Mouse (Mus musculus): Measurements from ENCODE around the gene Olfr1205. TPM values are rescaled to one million over a fixed set of nuclear protein-coding genes. Genes with fewer than 3 reads are reported as not detected.

Olfr1205 gene
- not detected in 2 replicates for polyA plus RNA-seq (2015; fragmentation: Nextera tagmentation; extraction: Ambion mirVana)

GRCm38 (mm10) chr2:88829437-88829836 lies at the start of gene Olfr1205:
Olfr1205 (plus strand) TSS chr2:88829737.
- Histone ChIP-seq H3K4me3 (ENCODE audit: low read length) (no peak within 1 kb of the TSS), H3K4me2 (ENCODE audit: low read depth, low read length) (no peak within 1 kb of the TSS), H3K4me1 (ENCODE audit: control insufficient read depth, insufficient read depth, low read length) (no peaks in the 10 kb centered on the region), H3K9me3 (replicated peaks; ENCODE audit: control insufficient read depth, low read length) (no peaks in the 10 kb centered on the region), H3K9ac (ENCODE audit: low read length) (no peak within 1 kb of the TSS), H3K27ac (ENCODE audit: low read length) (no peak within 1 kb of the TSS), H3K27me3 (ENCODE audit: control insufficient read depth, insufficient read depth, low read length) (no peaks in the 10 kb centered on the region), H3K36me3 (ENCODE audit: control insufficient read depth, insufficient read depth) (no peaks in the 10 kb centered on the region)
- WGBS: 76% methylated on average over 2 of the region's 2 CpGs
- ATAC-seq (replicated peaks; ENCODE audit: extremely low read depth, insufficient read depth, low FRiP score): no peak

- H3K9ac ChIP-seq (ENCODE audit: low read length): no peak within 1 kb of the TSS
- no peak within 1 kb of the TSS for H3K4me2 ChIP-seq (ENCODE audit: low read depth, low read length)
- no peak within 1 kb of the TSS for H3K27ac ChIP-seq (ENCODE audit: low read length)
- no peak within 1 kb of the TSS for H3K4me3 ChIP-seq (ENCODE audit: low read length)
- ATAC-seq (replicated peaks; ENCODE audit: extremely low read depth, insufficient read depth, low FRiP score): no peak
- no peaks in the 10 kb centered on the region for H3K27me3 ChIP-seq (ENCODE audit: control insufficient read depth, insufficient read depth, low read length)
- no peaks in the 10 kb centered on the region for H3K9me3 ChIP-seq (replicated peaks; ENCODE audit: control insufficient read depth, low read length)
- 76% methylated on average over 6 of the region's 6 CpGs for WGBS
- H3K36me3 ChIP-seq (ENCODE audit: control insufficient read depth, insufficient read depth): no peaks in the 10 kb centered on the region
- no peaks in the 10 kb centered on the region for H3K4me1 ChIP-seq (ENCODE audit: control insufficient read depth, insufficient read depth, low read length)
Measured at GRCm38 (mm10) chr2:88792736-88793135, 36.8 kb upstream of the Olfr1205 start, which contains the start of gene Olfr1201. Olfr1201 (plus strand) TSS chr2:88793036.

GRCm38 (mm10) chr2:88814196-88814595 lies 15.3 kb upstream of the Olfr1205 start, which contains the start of gene Olfr1202:
Olfr1202 (plus strand) TSS chr2:88814496.
- no peak within 1 kb of the TSS for H3K27ac ChIP-seq (ENCODE audit: low read length)
- H3K9me3 ChIP-seq (replicated peaks; ENCODE audit: control insufficient read depth, low read length): no peaks in the 10 kb centered on the region
- 76% methylated on average over 1 of the region's 1 CpGs for whole genome bisulfite sequencing
- H3K36me3 ChIP-seq (ENCODE audit: control insufficient read depth, insufficient read depth): no peaks in the 10 kb centered on the region
- H3K27me3 ChIP-seq (ENCODE audit: control insufficient read depth, insufficient read depth, low read length): no peaks in the 10 kb centered on the region
- no peak within 1 kb of the TSS for H3K4me3 ChIP-seq (ENCODE audit: low read length)
- no peak for ATAC-seq (replicated peaks; ENCODE audit: extremely low read depth, insufficient read depth, low FRiP score)
- no peaks in the 10 kb centered on the region for H3K4me1 ChIP-seq (ENCODE audit: control insufficient read depth, insufficient read depth, low read length)
- H3K4me2 ChIP-seq (ENCODE audit: low read depth, low read length): no peak within 1 kb of the TSS
- H3K9ac ChIP-seq (ENCODE audit: low read length): no peak within 1 kb of the TSS

- Histone ChIP-seq H3K27me3 (ENCODE audit: control insufficient read depth, insufficient read depth, low read length) (no peaks in the 10 kb centered on the region), H3K4me3 (ENCODE audit: low read length) (no peak overlapping the region), H3K36me3 (ENCODE audit: control insufficient read depth, insufficient read depth) (no peaks in the 10 kb centered on the region), H3K4me1 (ENCODE audit: control insufficient read depth, insufficient read depth, low read length) (no peaks in the 10 kb centered on the region), H3K9me3 (replicated peaks; ENCODE audit: control insufficient read depth, low read length) (no peaks in the 10 kb centered on the region), H3K4me2 (ENCODE audit: low read depth, low read length) (no peak overlapping the region), H3K27ac (ENCODE audit: low read length) (no peak overlapping the region), H3K9ac (ENCODE audit: low read length) (no peak overlapping the region)
- 61% methylated on average over 2 of the region's 2 CpGs for whole genome bisulfite sequencing
- ATAC-seq (replicated peaks; ENCODE audit: extremely low read depth, insufficient read depth, low FRiP score): no peak
Measured at GRCm38 (mm10) chr2:88838477-88838876, 8.9 kb downstream of the Olfr1205 start.

- 95% methylated on average over 1 of the region's 1 CpGs for WGBS
- no peak for ATAC-seq (replicated peaks; ENCODE audit: extremely low read depth, insufficient read depth, low FRiP score)
- Histone ChIP-seq H3K9ac (ENCODE audit: low read length) (no peak within 1 kb of the TSS), H3K4me1 (ENCODE audit: control insufficient read depth, insufficient read depth, low read length) (no peaks in the 10 kb centered on the region), H3K4me3 (ENCODE audit: low read length) (no peak within 1 kb of the TSS), H3K9me3 (replicated peaks; ENCODE audit: control insufficient read depth, low read length) (no peaks in the 10 kb centered on the region), H3K36me3 (ENCODE audit: control insufficient read depth, insufficient read depth) (no peaks in the 10 kb centered on the region), H3K4me2 (ENCODE audit: low read depth, low read length) (no peak within 1 kb of the TSS), H3K27me3 (ENCODE audit: control insufficient read depth, insufficient read depth, low read length) (no peaks in the 10 kb centered on the region), H3K27ac (ENCODE audit: low read length) (no peak within 1 kb of the TSS)
Measured at GRCm38 (mm10) chr2:88848992-88849391, 19.5 kb downstream of the Olfr1205 start, which contains the start of gene Olfr1204. Olfr1204 (plus strand) TSS chr2:88849292.

GRCm38 (mm10) chr2:88862931-88863330 lies 33.4 kb downstream of the Olfr1205 start, which contains the start of gene Olfr1206:
Olfr1206 (plus strand) TSS chr2:88863231.
- WGBS: 73% methylated on average over 2 of the region's 2 CpGs

More at GRCm38 (mm10) chr2:88862931-88863330, 33.4 kb downstream of the Olfr1205 start, which contains the start of gene Olfr1206:
- Histone ChIP-seq H3K4me3 (ENCODE audit: low read length) (no peak within 1 kb of the TSS), H3K36me3 (ENCODE audit: control insufficient read depth, insufficient read depth) (no peaks in the 10 kb centered on the region), H3K4me2 (ENCODE audit: low read depth, low read length) (no peak within 1 kb of the TSS), H3K9me3 (replicated peaks; ENCODE audit: control insufficient read depth, low read length) (no peaks in the 10 kb centered on the region), H3K27ac (ENCODE audit: low read length) (no peak within 1 kb of the TSS), H3K4me1 (ENCODE audit: control insufficient read depth, insufficient read depth, low read length) (no peaks in the 10 kb centered on the region), H3K27me3 (ENCODE audit: control insufficient read depth, insufficient read depth, low read length) (no peaks in the 10 kb centered on the region), H3K9ac (ENCODE audit: low read length) (no peak within 1 kb of the TSS)
- no peak for ATAC-seq (replicated peaks; ENCODE audit: extremely low read depth, insufficient read depth, low FRiP score)

Other genes with a start within 250 kb of the Olfr1205 start
- not detected in 2 replicates for gene Olfr1189, start 243.3 kb upstream of the Olfr1205 start, polyA plus RNA-seq (2015; fragmentation: Nextera tagmentation; extraction: Ambion mirVana)
- gene Olfr1191-ps1, start 189.2 kb upstream of the Olfr1205 start, polyA plus RNA-seq (2015; fragmentation: Nextera tagmentation; extraction: Ambion mirVana): not detected in 2 replicates
- gene Olfr1192-ps1, start 181.2 kb upstream of the Olfr1205 start, polyA plus RNA-seq (2015; fragmentation: Nextera tagmentation; extraction: Ambion mirVana): not detected in 2 replicates
- not detected in 2 replicates for gene Olfr1193, start 154.1 kb upstream of the Olfr1205 start, polyA plus RNA-seq (2015; fragmentation: Nextera tagmentation; extraction: Ambion mirVana)
- not detected in 2 replicates for gene Olfr1195, start 140.6 kb upstream of the Olfr1205 start, polyA plus RNA-seq (2015; fragmentation: Nextera tagmentation; extraction: Ambion mirVana)
- not detected in 2 replicates for gene Olfr1196, start 125.1 kb upstream of the Olfr1205 start, polyA plus RNA-seq (2015; fragmentation: Nextera tagmentation; extraction: Ambion mirVana)
- gene Olfr1197, start 97.4 kb upstream of the Olfr1205 start, polyA plus RNA-seq (2015; fragmentation: Nextera tagmentation; extraction: Ambion mirVana): not detected in 2 replicates
- not detected in 2 replicates for gene Olfr1198, start 78.4 kb upstream of the Olfr1205 start, polyA plus RNA-seq (2015; fragmentation: Nextera tagmentation; extraction: Ambion mirVana)
- not detected in 2 replicates for gene Olfr1199, start 69.3 kb upstream of the Olfr1205 start, polyA plus RNA-seq (2015; fragmentation: Nextera tagmentation; extraction: Ambion mirVana)
- not detected in 2 replicates for gene Olfr1200, start 59.2 kb upstream of the Olfr1205 start, polyA plus RNA-seq (2015; fragmentation: Nextera tagmentation; extraction: Ambion mirVana)
- gene Olfr1201, start 36.7 kb upstream of the Olfr1205 start, polyA plus RNA-seq (2015; fragmentation: Nextera tagmentation; extraction: Ambion mirVana): not detected in 2 replicates
- not detected in 2 replicates for gene Olfr1202, start 15.2 kb upstream of the Olfr1205 start, polyA plus RNA-seq (2015; fragmentation: Nextera tagmentation; extraction: Ambion mirVana)
- gene Olfr1204, start 19.6 kb downstream of the Olfr1205 start, polyA plus RNA-seq (2015; fragmentation: Nextera tagmentation; extraction: Ambion mirVana): not detected in 2 replicates
- not detected in 2 replicates for gene Olfr1206, start 33.5 kb downstream of the Olfr1205 start, polyA plus RNA-seq (2015; fragmentation: Nextera tagmentation; extraction: Ambion mirVana)
- gene Olfr1208, start 72.6 kb downstream of the Olfr1205 start, polyA plus RNA-seq (2015; fragmentation: Nextera tagmentation; extraction: Ambion mirVana): not detected in 2 replicates
- not detected in 2 replicates for gene Olfr1209, start 85.4 kb downstream of the Olfr1205 start, polyA plus RNA-seq (2015; fragmentation: Nextera tagmentation; extraction: Ambion mirVana)
- gene Olfr1211, start 108.4 kb downstream of the Olfr1205 start, polyA plus RNA-seq (2015; fragmentation: Nextera tagmentation; extraction: Ambion mirVana): not detected in 2 replicates
- not detected in 2 replicates for gene Olfr1212, start 124.2 kb downstream of the Olfr1205 start, polyA plus RNA-seq (2015; fragmentation: Nextera tagmentation; extraction: Ambion mirVana)
- gene Gm13762, start 150.5 kb downstream of the Olfr1205 start, polyA plus RNA-seq (2015; fragmentation: Nextera tagmentation; extraction: Ambion mirVana): not detected in 2 replicates
- not detected in 2 replicates for gene Olfr1214, start 162.9 kb downstream of the Olfr1205 start, polyA plus RNA-seq (2015; fragmentation: Nextera tagmentation; extraction: Ambion mirVana)
- not detected in 2 replicates for gene Olfr1215, start 177.2 kb downstream of the Olfr1205 start, polyA plus RNA-seq (2015; fragmentation: Nextera tagmentation; extraction: Ambion mirVana)
- not detected in 2 replicates for gene Olfr1216, start 188.6 kb downstream of the Olfr1205 start, polyA plus RNA-seq (2015; fragmentation: Nextera tagmentation; extraction: Ambion mirVana)
- gene Olfr1217, start 202.3 kb downstream of the Olfr1205 start, polyA plus RNA-seq (2015; fragmentation: Nextera tagmentation; extraction: Ambion mirVana): not detected in 2 replicates
- not detected in 2 replicates for gene Olfr1218, start 231.4 kb downstream of the Olfr1205 start, polyA plus RNA-seq (2015; fragmentation: Nextera tagmentation; extraction: Ambion mirVana)